Mouse (Mus musculus): ENCODE measurements around the gene Abcf2.

Gene Abcf2

GRCm38 (mm10) chr5:24577183-24577929 is at the start of gene Abcf2:
Gene Abcf2, minus strand, starts transcription at chr5:24577467.
- ATAC-seq (ENCODE audit: insufficient number of reproducible peaks, low FRiP score, low TSS enrichment), result peak; percentile 94

GRCm38 (mm10) chr5:24624822-24625120 is 47.5 kb upstream of the Abcf2 start:
- ATAC-seq (ENCODE audit: insufficient number of reproducible peaks, low FRiP score, low TSS enrichment), result no peak

GRCm38 (mm10) chr5:24623986-24624821 is 46.9 kb upstream of the Abcf2 start, which contains the start of gene Smarcd3:
Gene Smarcd3, minus strand, starts transcription at chr5:24624411.
- ATAC-seq (ENCODE audit: insufficient number of reproducible peaks, low FRiP score, low TSS enrichment), result peak; percentile 67

GRCm38 (mm10) chr5:24623041-24623985 is 46.0 kb upstream of the Abcf2 start:
- peak; percentile 68 for ATAC-seq (ENCODE audit: insufficient number of reproducible peaks, low FRiP score, low TSS enrichment)

GRCm38 (mm10) chr5:24622386-24623040 is 45.2 kb upstream of the Abcf2 start:
- ATAC-seq (ENCODE audit: insufficient number of reproducible peaks, low FRiP score, low TSS enrichment), result peak; percentile 8

GRCm38 (mm10) chr5:24620626-24621025 is 43.4 kb upstream of the Abcf2 start:
- no peak for ATAC-seq (ENCODE audit: insufficient number of reproducible peaks, low FRiP score, low TSS enrichment)

GRCm38 (mm10) chr5:24620116-24620515 is 42.8 kb upstream of the Abcf2 start:
- ATAC-seq (ENCODE audit: insufficient number of reproducible peaks, low FRiP score, low TSS enrichment), result no peak

GRCm38 (mm10) chr5:24618921-24619320 is 41.7 kb upstream of the Abcf2 start:
- no peak for ATAC-seq (ENCODE audit: insufficient number of reproducible peaks, low FRiP score, low TSS enrichment)

GRCm38 (mm10) chr5:24615097-24615496 is 37.8 kb upstream of the Abcf2 start:
- no peak for ATAC-seq (ENCODE audit: insufficient number of reproducible peaks, low FRiP score, low TSS enrichment)

- ATAC-seq (ENCODE audit: insufficient number of reproducible peaks, low FRiP score, low TSS enrichment), result peak; percentile 50; the same call in 1 of the 2 replicates
Observed at GRCm38 (mm10) chr5:24612302-24612649, 35.0 kb upstream of the Abcf2 start.

- peak; percentile 64 for ATAC-seq (ENCODE audit: insufficient number of reproducible peaks, low FRiP score, low TSS enrichment)
Observed at GRCm38 (mm10) chr5:24611366-24612301, 34.4 kb upstream of the Abcf2 start.

- ATAC-seq (ENCODE audit: insufficient number of reproducible peaks, low FRiP score, low TSS enrichment), result no peak
Observed at GRCm38 (mm10) chr5:24609388-24609787, 32.1 kb upstream of the Abcf2 start.

- no peak for ATAC-seq (ENCODE audit: insufficient number of reproducible peaks, low FRiP score, low TSS enrichment)
Observed at GRCm38 (mm10) chr5:24605980-24606665, 28.9 kb upstream of the Abcf2 start.

GRCm38 (mm10) chr5:24605321-24605979 is 28.2 kb upstream of the Abcf2 start:
- ATAC-seq (ENCODE audit: insufficient number of reproducible peaks, low FRiP score, low TSS enrichment), result no peak

- ATAC-seq (ENCODE audit: insufficient number of reproducible peaks, low FRiP score, low TSS enrichment), result peak; percentile 67
Observed at GRCm38 (mm10) chr5:24604656-24605100, 27.4 kb upstream of the Abcf2 start.

GRCm38 (mm10) chr5:24604080-24604655 is 26.9 kb upstream of the Abcf2 start:
- ATAC-seq (ENCODE audit: insufficient number of reproducible peaks, low FRiP score, low TSS enrichment), result no peak

GRCm38 (mm10) chr5:24603431-24604010 is 26.3 kb upstream of the Abcf2 start:
- no peak for ATAC-seq (ENCODE audit: insufficient number of reproducible peaks, low FRiP score, low TSS enrichment)
